Mouse (Mus musculus) hematopoietic stem cell, adult 5-6 weeks (primary cell): Measurements from ENCODE around the gene Zfp764. TPM values are rescaled to one million over a fixed set of nuclear protein-coding genes. Genes with fewer than 3 reads are reported as not detected.
"Not testable (repeated sequence)": the region's sequence is repeated elsewhere in the genome, so short reads cannot be mapped to it uniquely, and the experiment has no call there.

ENCODE experiments used
- ATAC-seq, 2 experiments: fragments of 125-278 bp in 1 of 2; replicated peaks in 1 of 2; 2 replicates each; pipeline ENCODE4 v1.8.0; 2016 to 2017; ENCODE audit warnings: inconsistent platforms in 2 of 2, mild to moderate bottlenecking in 2 of 2, moderate number of reproducible peaks in 2 of 2, low read depth in 1 of 2, moderate TSS enrichment in 1 of 2; ENCODE audit not compliant: low FRiP score in 2 of 2, poor library complexity in 2 of 2, severe bottlenecking in 2 of 2, insufficient read depth in 1 of 2, low TSS enrichment in 1 of 2
- total RNA-seq: library from RNA; stranded (forward); fragments of 172-1452, 232-1000 nt; gene quantifications from 2 replicates; pipeline ENCODE4 v1.2.3, GENCODE M21; 2017

Gene Zfp764
- total RNA-seq, 1 experiment from 2014 or later: 13.9 TPM

DNA sequence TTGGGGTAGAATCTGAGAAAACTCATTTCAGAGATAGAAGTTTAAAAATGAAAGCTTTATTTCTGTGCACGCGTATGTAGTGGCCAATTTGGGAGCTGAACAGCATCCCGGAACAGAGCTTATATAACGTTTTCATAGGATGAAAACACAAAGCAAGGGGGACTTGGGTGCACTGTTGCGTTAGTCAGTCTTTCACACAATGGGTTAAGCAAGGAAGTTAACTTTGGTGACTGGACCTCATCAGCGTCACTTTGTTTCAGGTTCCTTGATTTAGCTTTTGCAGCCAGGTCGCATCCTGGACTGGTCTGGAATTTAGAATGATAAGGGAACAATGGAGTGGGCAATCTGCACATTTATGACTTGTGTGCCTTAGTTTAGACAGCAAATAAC lies 12.7 kb downstream of the Zfp764 start:
- ATAC-seq: no peak

DNA sequence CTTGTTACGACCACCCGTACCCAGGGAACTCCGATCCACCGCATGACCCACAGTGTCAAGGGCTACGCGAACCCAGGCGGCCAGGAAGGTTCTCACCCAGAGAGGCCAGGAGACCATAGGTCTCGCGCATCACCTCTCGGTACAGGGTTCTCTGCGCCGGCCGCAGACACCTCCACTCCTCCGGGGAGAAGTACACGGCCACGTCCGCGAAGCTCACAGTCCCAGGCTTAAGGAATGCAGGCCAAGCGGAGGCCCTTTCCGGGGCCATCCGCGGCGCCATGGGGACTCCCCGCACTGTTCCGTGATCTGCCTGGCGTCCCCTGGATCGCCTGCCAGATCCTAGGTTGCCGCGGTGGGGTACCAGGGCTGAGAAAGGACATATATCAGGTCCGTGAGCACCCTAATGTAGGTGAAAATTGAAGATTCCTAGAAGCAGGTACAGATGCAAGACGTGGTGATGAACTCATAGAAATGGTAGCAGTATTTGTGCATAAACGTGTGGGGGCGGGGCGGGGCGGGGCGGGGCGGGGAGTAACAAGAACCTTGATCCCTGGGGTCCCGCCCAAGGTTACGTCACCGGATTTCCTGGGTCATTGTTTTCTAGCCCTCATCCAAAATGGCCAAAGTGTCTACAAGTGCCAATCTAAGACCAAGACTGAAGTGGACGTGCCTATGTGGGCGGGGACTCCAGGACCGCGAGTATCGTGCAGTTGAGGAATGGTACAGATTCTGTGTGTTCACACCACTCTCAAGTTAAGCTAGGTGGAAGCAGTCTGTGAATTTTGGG lies 13.3 kb downstream of the Zfp764 start, which contains the start of gene E430018J23Rik:
Gene E430018J23Rik, minus strand, starts transcription at position 473 of the 787 bp plus-strand sequence.
- peak; percentile 97 to 98 for ATAC-seq

DNA sequence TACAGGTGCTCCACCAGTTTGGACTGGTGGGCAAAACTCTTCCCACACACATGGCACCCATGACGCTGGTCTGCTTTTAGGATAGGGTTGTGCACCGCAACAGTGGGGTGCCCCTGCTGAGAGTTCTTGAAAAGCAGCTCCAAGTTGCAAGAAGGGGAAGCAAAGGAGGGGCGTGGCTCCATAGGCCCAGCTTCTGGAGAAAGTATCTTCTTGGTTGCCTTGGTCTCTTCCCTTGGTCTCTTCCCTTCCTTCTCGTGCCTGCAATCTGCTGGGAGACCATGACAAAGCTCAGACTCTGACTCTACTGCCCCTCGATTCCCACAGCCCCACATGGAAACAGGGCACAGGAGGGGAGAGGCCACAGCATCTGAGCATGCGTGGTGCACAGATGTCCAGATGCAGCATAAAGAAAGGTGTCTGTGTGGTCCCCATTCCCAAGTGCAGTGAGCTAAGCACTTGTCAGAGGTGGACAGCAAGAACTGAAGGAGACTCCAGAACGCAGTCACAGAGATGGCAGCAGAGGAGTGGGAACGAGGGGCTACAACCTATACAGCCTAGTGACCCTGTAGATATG lies 14.3 kb downstream of the Zfp764 start:
- ATAC-seq: no peak

DNA sequence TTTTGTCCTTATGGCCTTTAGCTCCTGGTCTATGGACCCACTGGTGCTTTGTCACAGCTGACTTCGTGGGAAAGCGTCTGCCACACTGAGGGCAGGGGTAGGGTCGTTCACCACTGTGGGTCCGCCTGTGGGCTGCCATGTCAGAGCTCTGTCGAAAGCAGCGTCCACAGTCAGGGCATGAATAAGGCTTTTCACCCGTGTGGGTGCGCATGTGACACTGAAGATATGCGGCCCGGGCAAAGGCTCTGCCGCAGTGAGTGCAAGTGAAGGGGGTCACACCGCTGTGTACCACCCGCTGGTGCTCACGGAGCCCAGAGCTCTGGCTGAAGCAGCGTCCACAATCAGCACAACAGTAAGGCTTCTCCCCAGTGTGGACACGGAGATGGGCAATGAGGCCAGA lies 15.1 kb downstream of the Zfp764 start:
- no peak for ATAC-seq

DNA sequence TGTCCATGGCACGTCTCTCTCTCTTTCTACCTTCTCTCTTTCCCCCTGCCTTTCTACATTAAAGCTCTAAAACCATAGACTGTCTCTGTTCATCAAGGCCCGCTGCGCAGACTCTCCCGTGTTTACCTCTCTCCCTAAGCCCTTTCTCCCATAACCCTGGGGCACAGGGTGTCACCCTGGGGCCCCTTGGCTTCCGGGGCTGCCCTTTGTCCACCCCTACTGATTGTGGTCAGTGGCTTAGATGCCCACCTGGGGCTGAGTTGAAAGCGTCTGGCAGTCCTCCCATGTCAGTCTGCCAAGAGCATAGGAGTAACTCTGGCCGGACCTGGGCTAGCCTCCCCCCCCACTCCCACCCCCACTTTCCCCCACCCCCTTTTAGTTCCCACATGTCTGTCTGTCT lies 16.3 kb downstream of the Zfp764 start:
- ATAC-seq: no peak

DNA sequence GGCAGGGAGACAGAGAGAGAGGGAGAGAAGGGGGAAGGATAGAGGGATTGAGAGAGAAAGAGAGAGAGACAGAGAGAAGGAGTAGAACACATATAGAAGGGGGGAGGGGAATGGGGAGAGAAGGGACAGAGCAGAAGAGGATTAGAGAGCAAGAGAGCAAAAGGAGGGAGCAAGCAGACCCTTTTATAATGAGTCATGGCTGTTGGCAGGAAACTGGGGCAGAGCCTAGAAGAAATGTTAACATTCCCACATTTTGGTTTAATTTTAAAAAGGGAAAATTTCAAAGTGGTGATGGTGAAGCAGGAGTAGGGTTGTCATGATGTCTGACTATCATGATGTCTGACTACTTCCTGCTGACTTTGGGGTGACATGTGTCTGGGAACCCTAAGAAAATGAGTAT lies 18.4 kb downstream of the Zfp764 start:
- ATAC-seq: not testable (repeated sequence)

DNA sequence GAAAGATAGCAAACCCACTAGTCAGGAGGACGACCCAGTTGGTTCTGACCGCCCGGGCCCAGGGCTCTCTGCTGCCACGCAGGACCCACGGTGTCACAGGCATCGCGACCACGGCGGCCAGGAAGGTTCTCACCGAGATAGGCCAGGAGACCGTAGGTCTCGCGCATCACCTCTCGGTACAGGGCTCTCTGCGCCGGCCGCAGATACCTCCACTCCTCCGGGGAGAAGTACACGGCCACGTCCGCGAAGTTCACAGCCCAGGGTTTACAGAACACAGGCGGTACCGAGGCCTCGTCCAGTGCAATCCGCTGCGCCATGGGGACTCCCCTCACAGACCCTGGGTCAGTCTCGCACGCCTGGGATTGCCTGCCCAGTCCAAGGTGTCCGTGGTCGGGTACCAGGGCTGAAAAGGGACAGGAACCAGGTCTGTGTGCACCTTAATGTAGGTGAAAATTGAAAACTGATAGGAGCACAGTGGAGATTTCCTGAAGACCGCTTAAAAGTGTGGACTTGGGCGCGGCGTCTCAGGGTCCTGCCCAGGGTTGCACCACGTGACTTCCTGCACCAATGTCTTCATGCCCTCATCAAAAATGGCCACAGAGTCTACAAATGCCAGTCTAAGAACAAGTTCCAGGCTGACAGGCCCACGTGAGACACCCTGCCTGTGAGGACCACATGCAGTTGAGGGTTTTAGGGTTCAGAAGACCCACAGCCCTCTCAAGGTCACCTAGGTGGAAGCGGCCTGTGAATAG lies 19.8 kb downstream of the Zfp764 start, which contains the start of gene 9130019O22Rik:
Gene 9130019O22Rik, minus strand, starts transcription at position 526 of the 752 bp plus-strand sequence.
- ATAC-seq: peak; percentile 89 to 91

DNA sequence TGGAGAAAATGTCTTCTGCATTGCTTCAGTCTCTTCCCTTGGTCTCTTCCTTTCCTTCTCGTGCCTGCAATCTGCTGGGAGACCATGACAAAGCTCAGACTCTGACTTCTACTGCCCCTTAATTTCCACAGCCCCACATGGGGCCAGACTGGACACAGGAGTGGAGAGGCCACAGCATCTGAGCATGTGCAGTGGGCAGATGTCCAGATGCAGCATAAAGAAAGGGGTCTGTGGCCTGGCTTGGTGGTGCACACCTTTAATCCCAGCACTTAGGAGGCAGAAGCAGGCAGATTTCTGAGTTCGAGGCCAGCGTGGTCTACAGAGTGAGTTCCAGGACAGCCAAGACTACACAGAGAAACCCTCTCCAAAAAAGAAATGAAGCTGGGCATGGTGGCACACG lies 21.1 kb downstream of the Zfp764 start:
- ATAC-seq: not testable (repeated sequence)

DNA sequence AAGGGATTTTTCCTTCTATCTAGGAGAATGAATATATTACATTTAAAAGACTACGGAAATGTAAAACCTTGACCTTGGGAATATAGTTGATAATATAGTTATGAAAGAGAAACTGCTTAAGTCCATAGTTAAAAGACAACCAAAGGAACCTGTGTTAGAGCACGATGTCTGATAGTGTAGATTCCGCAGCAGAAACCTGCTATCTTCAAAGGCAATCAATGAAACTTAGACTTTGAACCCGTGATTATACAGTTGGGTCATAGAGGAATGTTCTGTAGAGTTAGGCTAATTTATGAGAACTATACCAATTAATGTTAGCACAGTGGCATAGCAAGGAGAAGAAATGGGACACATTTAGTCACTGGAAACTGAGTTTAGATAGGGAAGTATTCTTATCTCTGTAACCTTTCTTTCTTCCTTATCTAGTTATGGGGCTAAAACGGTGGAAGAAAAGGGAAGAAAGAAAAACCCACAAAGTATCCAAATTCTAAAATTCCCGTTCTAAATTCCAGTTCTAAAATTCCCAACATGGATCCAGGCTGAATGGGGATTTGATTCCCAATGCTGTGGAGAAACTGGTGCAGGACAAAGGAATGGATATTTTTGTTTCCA lies 28.2 kb downstream of the Zfp764 start:
- ATAC-seq: no peak

DNA sequence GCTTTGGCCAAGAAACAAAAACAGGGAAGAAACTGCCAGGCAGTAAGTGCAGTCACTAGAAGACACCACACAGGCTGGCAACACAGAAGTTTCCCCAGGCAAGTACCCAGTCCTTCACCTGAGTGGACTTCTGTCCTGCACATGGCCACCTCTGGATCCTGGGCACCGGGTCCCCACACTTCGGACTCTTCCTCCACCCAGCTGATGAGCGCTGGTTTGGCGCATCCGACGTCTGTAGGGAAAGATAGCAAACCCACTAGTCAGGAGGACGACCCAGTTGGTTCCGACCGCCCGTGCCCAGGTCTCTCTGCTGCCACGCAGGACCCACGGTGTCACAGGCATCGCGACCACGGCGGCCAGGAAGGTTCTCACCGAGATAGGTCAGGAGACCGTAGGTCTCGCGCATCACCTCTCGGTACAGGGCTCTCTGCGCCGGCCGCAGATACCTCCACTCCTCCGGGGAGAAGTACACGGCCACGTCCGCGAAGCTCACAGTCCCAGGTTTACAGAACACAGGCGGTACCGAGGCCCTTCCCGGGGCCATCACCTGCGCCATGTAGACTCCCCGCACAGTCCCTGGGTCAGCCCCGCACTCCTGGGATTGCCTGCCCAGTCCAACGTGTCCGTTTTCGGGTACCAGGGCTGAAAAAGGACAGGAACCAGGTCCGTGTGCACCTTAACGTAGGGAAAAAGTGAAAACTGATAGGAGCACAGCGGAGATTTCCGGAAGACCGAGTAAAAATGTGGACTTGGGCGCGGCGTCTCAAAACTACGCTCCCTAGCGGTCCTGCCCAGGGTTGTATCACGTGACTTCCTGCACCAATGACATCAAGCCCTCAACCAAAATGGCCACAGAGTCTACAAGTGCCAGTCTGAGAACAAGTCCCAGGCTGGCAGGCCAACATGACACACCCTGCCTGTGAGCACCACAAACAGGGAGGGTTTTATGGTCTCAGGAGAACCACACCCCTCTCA lies 31.1 kb downstream of the Zfp764 start, which contains the start of gene Zfp747:
Gene Zfp747, minus strand, starts transcription at position 780 of the 975 bp plus-strand sequence.
- peak; percentile 95 to 96 for ATAC-seq

DNA sequence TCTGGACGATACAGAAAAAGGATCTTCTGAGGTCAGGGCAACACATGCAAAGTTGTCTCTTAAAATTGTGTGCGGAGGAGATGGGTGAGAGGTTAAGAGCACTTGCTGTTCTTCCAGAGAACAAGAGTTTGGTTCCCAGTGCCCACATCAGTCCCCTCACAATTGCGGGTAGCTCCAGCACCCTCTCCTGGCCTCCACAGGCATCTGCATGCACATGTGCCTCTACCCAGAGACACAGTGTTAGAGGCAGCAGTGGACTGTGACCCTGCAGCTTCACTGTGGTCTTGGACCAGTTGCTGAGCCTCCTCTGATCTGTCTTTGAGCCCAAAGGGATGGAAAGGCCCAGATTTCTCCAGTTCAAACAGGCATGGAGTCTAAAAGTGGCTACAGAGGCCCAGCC lies 34.8 kb downstream of the Zfp764 start:
- not testable (repeated sequence) for ATAC-seq

DNA sequence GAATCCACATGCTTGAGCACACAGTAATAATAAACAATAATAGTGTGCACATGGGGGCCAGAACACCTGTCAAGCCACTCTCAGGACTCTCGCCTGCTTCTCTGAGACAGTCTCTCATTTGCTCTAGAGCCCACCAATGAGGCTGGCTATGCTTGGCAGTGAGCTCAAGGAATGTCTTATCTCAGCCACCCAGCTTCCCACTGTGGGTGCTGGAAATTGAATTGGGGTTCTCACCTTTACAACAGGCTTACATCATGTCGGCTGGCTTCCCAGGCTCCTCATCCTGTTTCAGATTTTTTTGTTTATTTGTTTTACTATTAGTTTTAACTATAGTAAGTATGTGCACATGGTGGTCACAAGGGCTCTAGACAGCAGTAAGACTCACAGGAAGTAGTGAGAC lies 35.4 kb downstream of the Zfp764 start:
- ATAC-seq: no peak

DNA sequence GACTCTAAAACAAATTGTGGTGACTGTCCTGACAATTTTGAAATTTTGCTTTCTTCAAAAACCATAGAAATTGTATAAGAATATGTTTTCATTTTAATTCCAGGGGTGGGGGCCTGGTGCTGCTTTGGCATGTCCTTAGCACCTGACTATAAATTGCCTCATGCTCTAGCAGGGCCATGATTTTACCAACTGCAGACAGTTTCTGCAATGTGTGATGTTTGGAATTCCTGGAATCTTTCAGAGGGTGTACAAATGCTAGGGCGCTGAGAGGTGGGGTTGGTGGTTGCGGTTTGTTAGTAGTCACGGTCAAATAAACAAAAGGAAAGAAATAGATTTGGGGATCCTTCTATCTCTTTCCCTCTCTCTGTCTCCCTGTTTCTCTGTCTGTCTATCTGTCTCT lies 40.4 kb downstream of the Zfp764 start:
- ATAC-seq: no peak

DNA sequence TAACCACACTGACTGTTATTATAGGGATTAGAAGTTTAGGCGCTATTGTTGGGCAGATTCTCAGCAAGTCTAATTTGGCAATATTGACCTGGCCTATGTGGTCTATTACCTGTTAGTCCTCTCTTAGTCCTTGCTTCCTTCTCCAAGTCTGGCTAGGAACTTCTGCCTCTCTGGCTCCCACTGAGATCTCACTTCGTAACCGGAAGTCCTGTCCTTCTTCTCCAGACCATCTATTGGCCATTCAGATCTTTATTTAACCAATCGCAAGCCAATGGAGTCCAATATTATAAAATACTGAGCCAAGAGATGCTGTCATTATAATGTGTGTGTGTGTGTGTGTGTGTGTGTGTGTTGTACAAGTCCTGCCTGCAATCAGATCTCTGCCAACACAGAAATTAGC lies 42.5 kb downstream of the Zfp764 start:
- no peak for ATAC-seq

DNA sequence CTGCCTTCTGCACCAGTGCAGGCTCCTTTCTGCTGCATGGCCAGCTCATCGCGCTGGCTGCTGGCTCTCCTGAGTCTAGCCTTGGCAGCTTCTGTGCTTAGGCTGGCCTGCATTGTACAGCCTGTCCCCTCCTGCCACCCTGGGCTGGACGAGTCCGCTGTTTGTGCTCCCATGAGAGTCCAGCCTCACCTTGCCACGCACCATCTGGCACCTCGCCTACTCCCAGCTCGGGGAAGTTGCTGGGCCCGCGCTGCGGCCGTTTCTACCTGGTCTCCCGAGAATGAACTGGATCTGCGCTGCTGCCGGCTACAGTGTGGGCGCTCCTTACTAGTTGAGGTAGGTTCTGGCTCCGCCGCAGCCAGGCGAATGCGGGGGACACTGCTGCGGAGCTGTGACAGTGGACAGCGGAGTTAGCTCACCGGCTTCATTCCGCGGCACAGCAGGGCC lies 43.1 kb downstream of the Zfp764 start:
- peak in 1 of 2 experiments; percentile 48; a peak in 2 of 4 replicates for ATAC-seq

DNA sequence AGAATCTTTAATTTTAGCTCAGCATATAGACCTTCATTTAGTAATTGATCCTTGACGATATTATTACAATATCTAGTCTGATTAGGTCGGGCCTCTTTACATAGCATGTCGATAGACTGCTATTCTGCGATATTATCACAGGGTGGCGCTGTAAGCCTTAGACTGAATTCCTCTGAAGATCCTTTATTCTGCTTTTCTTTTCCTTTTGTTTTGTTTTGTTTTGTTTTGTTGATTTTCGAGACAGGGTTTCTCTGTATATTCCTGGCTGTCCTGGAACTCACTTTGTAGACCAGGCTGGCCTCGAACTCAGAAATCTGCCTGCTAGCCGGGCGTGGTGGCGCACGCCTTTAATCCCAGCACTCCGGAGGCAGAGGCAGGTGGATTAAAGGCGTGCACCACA lies 44.2 kb downstream of the Zfp764 start:
- ATAC-seq: peak; percentile 42 to 70; a peak in 2 of 4 replicates
